Mouse (Mus musculus) hindbrain, embryonic 13.5 days (tissue): ENCODE measurements around the gene Ror1. TPM values are rescaled to one million over a fixed set of nuclear protein-coding genes. Genes with fewer than 3 reads are reported as not detected.

Experiments
- ATAC-seq: fragments of 200-750 bp; cut with Nextera tagmentation; 2 replicates; pipeline ENCODE4 v1.8.0; 2017; ENCODE audit warnings: moderate TSS enrichment; ENCODE audit not compliant: low FRiP score
- H3K27ac ChIP-seq: fragments of 300-500 bp; sonication (generic); 2 replicates; pipeline ENCODE4 v1.5.1; 2015; ENCODE audit warnings: inconsistent platforms, mild to moderate bottlenecking, moderate library complexity
- H3K27me3 ChIP-seq: fragments of 300-500 bp; sonication (generic); 2 replicates; pipeline ENCODE4 v1.6.1; 2015; ENCODE audit warnings: mild to moderate bottlenecking, inconsistent platforms
- H3K36me3 ChIP-seq: fragments of 300-500 bp; sonication (generic); 2 replicates; pipeline ENCODE4 v1.6.1; 2015; ENCODE audit warnings: mild to moderate bottlenecking, inconsistent platforms
- H3K4me1 ChIP-seq: fragments of 300-500 bp; sonication (generic); replicated peaks from 2 replicates; pipeline ENCODE4 v1.6.1; 2015; ENCODE audit warnings: inconsistent platforms
- H3K4me2 ChIP-seq: fragments of 300-500 bp; sonication (generic); 2 replicates; pipeline ENCODE4 v1.6.1; 2015; ENCODE audit warnings: inconsistent platforms, mild to moderate bottlenecking, moderate library complexity
- H3K4me3 ChIP-seq: fragments of 300-500 bp; sonication (generic); 2 replicates; pipeline ENCODE4 v1.5.1; 2015; ENCODE audit warnings: mild to moderate bottlenecking, inconsistent platforms
- H3K9ac ChIP-seq: fragments of 300-500 bp; sonication (generic); 2 replicates; pipeline ENCODE4 v1.6.1; 2015; ENCODE audit warnings: mild to moderate bottlenecking, inconsistent platforms
- H3K9me3 ChIP-seq: fragments of 300-500 bp; sonication (generic); 2 replicates; pipeline ENCODE4 v1.6.1; 2016; ENCODE audit warnings: inconsistent platforms
- WGBS: fragments of 180-500 bp; shearing (Covaris S2); methylation state at CpG from one replicate; pipeline ENCODE4 v1.1.7; 2015; 5-methylcytosine and 5-hydroxymethylcytosine counted together
- polyA plus RNA-seq: library from polyadenylated mRNA; unstranded; fragments of >200 nt; fragmentation: Nextera tagmentation; extraction: Ambion mirVana; gene quantifications from 2 replicates; pipeline ENCODE4 v1.2.1, GENCODE M21; 2015

The Ror1 gene
- polyA plus RNA-seq, 1 experiment from 2014 or later = 1.9 TPM

- H3K27me3 ChIP-seq = no peaks in the 10 kb centered on the region
- H3K9me3 ChIP-seq = no peaks in the 10 kb centered on the region
- H3K36me3 ChIP-seq = no peaks in the 10 kb centered on the region
- H3K27ac ChIP-seq = no peak overlapping the region
- 95% methylated on average over 8 of the region's 8 CpGs for WGBS
- no peak overlapping the region for H3K4me3 ChIP-seq
- H3K4me1 ChIP-seq = no peaks in the 10 kb centered on the region
- no peak for ATAC-seq
- H3K9ac ChIP-seq = no peak overlapping the region
- H3K4me2 ChIP-seq = no peak overlapping the region
These were observed 187.7 kb downstream of the Ror1 start for GRCm38 (mm10) chr4:100283171-100283880.

- H3K27me3 ChIP-seq = no peaks in the 10 kb centered on the region
- H3K4me2 ChIP-seq = no peak overlapping the region
- H3K27ac ChIP-seq = no peak overlapping the region
- no peak overlapping the region for H3K4me3 ChIP-seq
- 87% methylated on average over 6 of the region's 6 CpGs for WGBS
- H3K4me1 ChIP-seq = no peaks in the 10 kb centered on the region
- no peaks in the 10 kb centered on the region for H3K36me3 ChIP-seq
- no peak for ATAC-seq
- H3K9me3 ChIP-seq = no peaks in the 10 kb centered on the region
- H3K9ac ChIP-seq = no peak overlapping the region
These were observed 188.9 kb downstream of the Ror1 start for GRCm38 (mm10) chr4:100284528-100284927.

- Histone ChIP-seq H3K27me3 (no peaks in the 10 kb centered on the region), H3K4me3 (no peak overlapping the region), H3K27ac (no peak overlapping the region), H3K4me1 (no peaks in the 10 kb centered on the region), H3K4me2 (no peak overlapping the region), H3K9me3 (no peaks in the 10 kb centered on the region), H3K9ac (no peak overlapping the region), H3K36me3 (no peaks in the 10 kb centered on the region)
- ATAC-seq = no peak
- 78% methylated on average over 7 of the region's 7 CpGs for WGBS
These were observed 190.5 kb downstream of the Ror1 start for GRCm38 (mm10) chr4:100286111-100286541.

- no peak overlapping the region for H3K27ac ChIP-seq
- ATAC-seq = no peak
- no peaks in the 10 kb centered on the region for H3K4me1 ChIP-seq
- no peak overlapping the region for H3K4me3 ChIP-seq
- no peaks in the 10 kb centered on the region for H3K27me3 ChIP-seq
- H3K9ac ChIP-seq = no peak overlapping the region
- no peaks in the 10 kb centered on the region for H3K9me3 ChIP-seq
- no peak overlapping the region for H3K4me2 ChIP-seq
- H3K36me3 ChIP-seq = no peaks in the 10 kb centered on the region
These were observed 191.2 kb downstream of the Ror1 start for GRCm38 (mm10) chr4:100286800-100287199.

GRCm38 (mm10) chr4:100287829-100288228 lies 192.2 kb downstream of the Ror1 start:
- H3K36me3 ChIP-seq = no peaks in the 10 kb centered on the region
- 84% methylated on average over 4 of the region's 4 CpGs for WGBS

GRCm38 (mm10) chr4:100291015-100291651 lies 195.5 kb downstream of the Ror1 start:
- no peaks in the 10 kb centered on the region for H3K36me3 ChIP-seq
- no peaks in the 10 kb centered on the region for H3K27me3 ChIP-seq
- no peak for ATAC-seq
- no peak overlapping the region for H3K9ac ChIP-seq
- no peaks in the 10 kb centered on the region for H3K4me1 ChIP-seq
- H3K4me3 ChIP-seq = no peak overlapping the region
- no peak overlapping the region for H3K4me2 ChIP-seq
- H3K27ac ChIP-seq = no peak overlapping the region
- no peaks in the 10 kb centered on the region for H3K9me3 ChIP-seq
- 89% methylated on average over 5 of the region's 5 CpGs for WGBS

More at GRCm38 (mm10) chr4:100287829-100288228, 192.2 kb downstream of the Ror1 start:
- no peak overlapping the region for H3K27ac ChIP-seq
- H3K27me3 ChIP-seq = no peaks in the 10 kb centered on the region
- no peak overlapping the region for H3K9ac ChIP-seq
- H3K9me3 ChIP-seq = no peaks in the 10 kb centered on the region
- H3K4me1 ChIP-seq = no peaks in the 10 kb centered on the region
- no peak overlapping the region for H3K4me2 ChIP-seq
- ATAC-seq = no peak
- H3K4me3 ChIP-seq = no peak overlapping the region

GRCm38 (mm10) chr4:100297678-100298077 lies 202.1 kb downstream of the Ror1 start:
- Histone ChIP-seq H3K36me3 (no peaks in the 10 kb centered on the region), H3K27me3 (no peaks in the 10 kb centered on the region), H3K4me3 (no peak overlapping the region), H3K4me2 (no peak overlapping the region), H3K27ac (no peak overlapping the region), H3K4me1 (0 out of 2 replicates have a peak, but pooled peaks cover 3% of the 10 kb centered on the region), H3K9ac (no peak overlapping the region), H3K9me3 (no peaks in the 10 kb centered on the region)
- ATAC-seq = no peak
- 81% methylated on average over 6 of the region's 6 CpGs for WGBS

GRCm38 (mm10) chr4:100298566-100298965 lies 203.0 kb downstream of the Ror1 start:
- 92% methylated on average over 5 of the region's 5 CpGs for WGBS
- Histone ChIP-seq H3K36me3 (no peaks in the 10 kb centered on the region), H3K4me3 (no peak overlapping the region), H3K27ac (no peak overlapping the region), H3K4me1 (0 out of 2 replicates have a peak, but pooled peaks cover 6% of the 10 kb centered on the region), H3K9me3 (no peaks in the 10 kb centered on the region), H3K27me3 (no peaks in the 10 kb centered on the region), H3K4me2 (no peak overlapping the region), H3K9ac (no peak overlapping the region)
- ATAC-seq = no peak

- Histone ChIP-seq H3K9ac (no peak overlapping the region), H3K27ac (no peak overlapping the region), H3K4me2 (no peak overlapping the region), H3K9me3 (no peaks in the 10 kb centered on the region), H3K4me3 (no peak overlapping the region), H3K36me3 (no peaks in the 10 kb centered on the region), H3K4me1 (0 out of 2 replicates have a peak, but pooled peaks cover 6% of the 10 kb centered on the region), H3K27me3 (no peaks in the 10 kb centered on the region)
- WGBS = 85% methylated on average over 5 of the region's 5 CpGs
- ATAC-seq = no peak
These were observed 204.6 kb downstream of the Ror1 start for GRCm38 (mm10) chr4:100300171-100300570.

- Histone ChIP-seq H3K9ac (no peak overlapping the region), H3K4me3 (no peak overlapping the region), H3K4me2 (no peak overlapping the region), H3K9me3 (no peaks in the 10 kb centered on the region), H3K36me3 (no peaks in the 10 kb centered on the region), H3K27ac (no peak overlapping the region), H3K27me3 (no peaks in the 10 kb centered on the region), H3K4me1 (0 out of 2 replicates have a peak, but pooled peaks cover 6% of the 10 kb centered on the region)
- ATAC-seq = no peak
- 89% methylated on average over 1 of the region's 1 CpGs for WGBS
These were observed 205.8 kb downstream of the Ror1 start for GRCm38 (mm10) chr4:100301423-100301822.

- Histone ChIP-seq H3K27me3 (no peaks in the 10 kb centered on the region), H3K36me3 (no peaks in the 10 kb centered on the region), H3K4me2 (no peak overlapping the region), H3K9ac (no peak overlapping the region), H3K4me3 (no peak overlapping the region), H3K4me1 (0 out of 2 replicates have a peak, but pooled peaks cover 3% of the 10 kb centered on the region), H3K9me3 (no peaks in the 10 kb centered on the region), H3K27ac (no peak overlapping the region)
- no peak for ATAC-seq
- 89% methylated on average over 4 of the region's 4 CpGs for WGBS
These were observed 211.8 kb downstream of the Ror1 start for GRCm38 (mm10) chr4:100307365-100307764.

- no peaks in the 10 kb centered on the region for H3K27me3 ChIP-seq
- H3K9me3 ChIP-seq = no peaks in the 10 kb centered on the region
- ATAC-seq = no peak
- H3K9ac ChIP-seq = no peak overlapping the region
- no peak overlapping the region for H3K4me3 ChIP-seq
- H3K4me2 ChIP-seq = no peak overlapping the region
- H3K27ac ChIP-seq = no peak overlapping the region
- no peaks in the 10 kb centered on the region for H3K4me1 ChIP-seq
- WGBS = 90% methylated on average over 10 of the region's 10 CpGs
- no peaks in the 10 kb centered on the region for H3K36me3 ChIP-seq
These were observed 216.4 kb downstream of the Ror1 start for GRCm38 (mm10) chr4:100311775-100312537.
